Mouse (Mus musculus) lung, postnatal 0 days (tissue): ENCODE measurements around the gene Ccdc136.

Source experiments
- CTCF ChIP-seq: IDR thresholded peaks from 2 replicates; pipeline ENCODE4 v1.5.1; 2016; ENCODE audit warnings: antibody characterized with exemption, mild to moderate bottlenecking
- EP300 ChIP-seq: IDR thresholded peaks from 2 replicates; pipeline ENCODE4 v1.6.1; 2016; ENCODE audit warnings: antibody characterized with exemption, mild to moderate bottlenecking, control low read depth

GRCm38 (mm10) chr6:29425118-29425517 is 29.0 kb downstream of the Ccdc136 start:
- no peak for TF ChIP-seq CTCF
- no peak for TF ChIP-seq EP300
